In genomic region chr4:52487486-52487885, GRCm38 (mm10) we compare ENCODE assay signal across 27 mouse cellular contexts. TPM values are rescaled to one million over a fixed set of nuclear protein-coding genes. Genes with fewer than 3 reads are reported as not detected.
DNase-seq lines count a peak whose midpoint lies in the region; ATAC-seq lines count a peak whose summit lies in the region.
"Had no signal": no experiment of that assay in that cellular context is flagged by ENCODE, and none has a peak within 500 bp of the region (broad histone marks: within the 10 kb centered on the region; RNA-seq: fewer than 3 reads in every experiment).

No protein-coding gene starts in this region.

- H3K27me3 ChIP-seq in midbrain, embryonic 15.5 days (replicated peaks), result no peaks in the 10 kb centered on the region
- H3K27me3 ChIP-seq: CH12.LX; embryonic facial prominence, embryonic 13.5 days; embryonic facial prominence, embryonic 15.5 days; forebrain, embryonic 12.5 days had no signal

- H3K4me2 ChIP-seq in midbrain, embryonic 15.5 days, result no peak overlapping the region
- H3K4me2 ChIP-seq: embryonic facial prominence, embryonic 13.5 days; embryonic facial prominence, embryonic 15.5 days; forebrain, embryonic 12.5 days had no signal

- H3K4me1 ChIP-seq in midbrain, embryonic 15.5 days, result no peaks in the 10 kb centered on the region
- H3K4me1 ChIP-seq: embryonic facial prominence, embryonic 13.5 days; embryonic facial prominence, embryonic 15.5 days; forebrain, embryonic 10.5 days; forebrain, embryonic 12.5 days had no signal

- no peak overlapping the region for H3K27ac ChIP-seq in midbrain, embryonic 15.5 days
- H3K27ac ChIP-seq: embryonic facial prominence, embryonic 13.5 days; embryonic facial prominence, embryonic 15.5 days; forebrain, embryonic 10.5 days; forebrain, embryonic 12.5 days had no signal

- H3K9ac ChIP-seq in midbrain, embryonic 15.5 days, result no peak overlapping the region
- H3K9ac ChIP-seq: embryonic facial prominence, embryonic 13.5 days; embryonic facial prominence, embryonic 15.5 days; forebrain, embryonic 12.5 days had no signal

- H3K36me3 ChIP-seq in midbrain, embryonic 15.5 days (replicated peaks), result no peaks in the 10 kb centered on the region

- no peak for ATAC-seq in midbrain, embryonic 15.5 days (replicated peaks)
- ATAC-seq: activated CD4-positive, CD25-positive, alpha-beta regulatory T cell, adult 4 months; CD4-positive, CD25-positive, alpha-beta regulatory T cell, adult 4 months; forebrain, embryonic 14.5 days; forebrain, embryonic 16.5 days; Patski had no signal

- no peaks in the 10 kb centered on the region for H3K9me3 ChIP-seq in midbrain, embryonic 15.5 days
- H3K9me3 ChIP-seq: embryonic facial prominence, embryonic 13.5 days; embryonic facial prominence, embryonic 15.5 days; forebrain, embryonic 10.5 days; forebrain, embryonic 12.5 days; G1E had no signal

- 89% methylated on average over 4 of the region's 4 CpGs for WGBS in midbrain, embryonic 15.5 days

- DNase-seq in cerebellum, postnatal 10 days, result peak; percentile 5 to 6
- no peak for DNase-seq in cerebellum, adult 11-12 months
- DNase-seq in retina, adult 2 months (ENCODE audit: low read depth, low spot score), result peak; percentile 43
- DNase-seq in retina, postnatal 1 day, result peak; percentile 84
- DNase-seq in embryo, embryonic 11 days, result no peak
- DNase-seq: adrenal gland, adult 8-10 months; adrenal gland, postnatal 14 days; adrenal gland, postnatal 36 days; B cell, adult 2 months; cerebellum, adult 18-20 months; cerebellum, adult 8-10 months; cerebellum, adult 9-11 months; cerebellum, postnatal 25 days had no signal

- no peak overlapping the region for H3K4me3 ChIP-seq in midbrain, embryonic 15.5 days
- H3K4me3 ChIP-seq: embryonic facial prominence, embryonic 13.5 days; embryonic facial prominence, embryonic 15.5 days; erythroblast, embryonic 14.5 days; forebrain, embryonic 10.5 days; forebrain, embryonic 12.5 days had no signal

RNA-seq across cellular contexts. Expression of gene Vma21-ps, which starts 9.6 kb away (rescaled TPM):
- 1.9 and 2.1 TPM in 2 replicates for polyA plus RNA-seq in midbrain, embryonic 15.5 days (2015; fragmentation: Nextera tagmentation; extraction: Ambion mirVana)
- polyA plus RNA-seq: activated CD4-positive, CD25-positive, alpha-beta regulatory T cell, adult 4 months; CD4-positive, CD25-positive, alpha-beta regulatory T cell, adult 4 months; embryonic facial prominence, embryonic 11.5 days; erythroblast, embryonic 14.5 days; forebrain, embryonic 10.5 days; forebrain, embryonic 12.5 days; forebrain, embryonic 14.5 days; G1E had no signal

RNA-seq across cellular contexts. Expression of gene Smc2, which starts 48.4 kb away (rescaled TPM):
- polyA plus RNA-seq in midbrain, embryonic 15.5 days (2015; fragmentation: Nextera tagmentation; extraction: Ambion mirVana), result 46.7 and 52.7 TPM in 2 replicates

Comparison
In these comparisons a context has a peak if more than half of its experiments do, and no peak if none do; other contexts are left out.
1. DNase-seq: peak in cerebellum, postnatal 10 days (2 of 2), retina, adult 2 months (single experiment) and retina, postnatal 1 day (single experiment); none in cerebellum, adult 11-12 months (single experiment) and embryo, embryonic 11 days (single experiment).